Mouse (Mus musculus) right cerebral cortex, adult 18-20 months (tissue): ENCODE measurements around the gene Fam229b.

Experiments
- DNase-seq: peaks from one replicate; pipeline ENCODE4 v3.0.0; 2022; ENCODE audit warnings: mixed read lengths

Fam229b gene

DNA sequence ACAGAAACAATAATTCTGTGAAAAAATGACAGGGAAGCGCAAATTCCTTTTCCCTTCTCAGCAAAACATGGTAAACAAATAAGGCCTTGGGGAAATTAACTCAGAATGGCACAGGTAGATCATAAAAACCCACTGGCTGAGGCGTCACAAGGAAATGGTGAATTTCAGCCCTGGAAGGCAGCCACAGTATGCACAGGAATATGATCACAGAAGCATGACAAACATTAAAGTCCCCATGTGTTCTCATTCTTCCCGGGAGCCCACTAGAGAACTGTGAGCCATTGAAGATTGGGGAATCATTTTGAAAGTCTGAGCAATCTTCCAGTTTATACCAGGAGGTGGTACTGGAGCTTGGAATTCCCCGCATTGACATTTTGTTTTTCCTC lies 24.2 kb downstream of the Fam229b start:
- DNase-seq = no peak

DNA sequence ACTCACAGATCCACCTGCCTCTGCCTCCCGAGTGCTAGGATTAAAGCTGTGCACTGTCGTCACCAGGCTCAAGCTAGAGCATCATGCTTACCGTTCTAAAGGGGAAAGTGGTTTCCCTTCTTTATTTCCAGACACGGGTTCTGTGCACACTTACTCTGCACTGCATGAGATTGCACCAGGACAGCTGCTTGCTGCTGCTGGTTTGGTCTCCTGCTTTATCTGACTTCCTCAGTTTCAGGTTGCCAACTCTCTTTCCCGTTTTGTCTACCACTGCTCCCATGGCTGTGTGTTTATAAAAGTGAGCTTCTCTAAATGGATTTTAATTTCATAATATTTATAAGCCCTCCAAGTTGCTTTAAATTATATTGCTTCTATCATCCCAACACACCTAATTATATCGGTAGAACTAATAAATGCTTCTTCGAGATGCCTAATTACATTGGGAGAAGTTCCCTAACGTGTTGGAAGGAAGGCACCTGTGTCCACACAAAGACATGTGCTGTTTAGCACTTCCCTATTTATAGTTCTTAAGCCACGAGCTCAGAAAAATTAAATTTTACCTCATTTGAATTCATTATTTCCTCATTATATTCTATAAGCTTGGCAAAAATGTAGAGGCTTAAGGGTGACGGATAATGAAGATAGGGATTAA lies 24.8 kb downstream of the Fam229b start:
- DNase-seq = no peak

DNA sequence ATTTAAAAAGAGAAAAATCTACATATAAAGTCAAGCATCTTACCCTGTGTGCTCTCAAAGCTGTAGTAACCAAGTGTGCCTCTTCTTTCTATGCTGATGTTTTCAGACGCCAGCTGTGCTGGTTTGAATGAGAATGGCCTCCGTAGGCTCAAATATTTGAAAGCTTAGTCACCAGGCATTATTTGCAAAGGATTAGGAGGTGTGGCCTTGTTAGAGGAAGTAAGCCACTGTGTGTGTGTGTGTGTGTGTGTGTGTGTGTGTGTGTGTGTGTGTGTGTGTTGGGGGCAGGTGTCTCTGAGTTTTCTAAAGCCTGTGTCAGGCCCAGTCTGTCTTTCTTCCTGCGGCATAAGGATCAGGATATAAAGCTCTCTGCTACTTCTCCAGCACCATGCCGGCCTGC lies 26.8 kb downstream of the Fam229b start:
- no peak for DNase-seq

DNA sequence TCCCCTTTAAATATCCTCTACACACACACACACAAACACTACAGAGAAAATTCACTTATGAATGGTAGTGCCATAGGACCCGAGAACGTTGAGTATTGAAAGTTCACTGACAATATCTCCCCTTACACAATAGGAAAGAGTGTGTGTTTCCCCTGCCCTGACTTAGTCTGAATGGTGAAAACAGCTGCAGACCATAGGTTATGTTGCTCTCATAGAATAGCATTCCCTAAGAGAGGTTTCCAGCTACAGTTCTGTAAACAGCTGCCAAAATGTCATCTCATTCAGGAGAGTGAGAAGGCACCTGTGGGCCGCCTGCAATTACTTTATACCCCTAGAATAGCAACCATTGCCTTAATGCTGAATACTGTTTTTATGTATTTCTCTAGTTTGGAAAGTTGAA lies 27.3 kb downstream of the Fam229b start:
- DNase-seq = no peak

DNA sequence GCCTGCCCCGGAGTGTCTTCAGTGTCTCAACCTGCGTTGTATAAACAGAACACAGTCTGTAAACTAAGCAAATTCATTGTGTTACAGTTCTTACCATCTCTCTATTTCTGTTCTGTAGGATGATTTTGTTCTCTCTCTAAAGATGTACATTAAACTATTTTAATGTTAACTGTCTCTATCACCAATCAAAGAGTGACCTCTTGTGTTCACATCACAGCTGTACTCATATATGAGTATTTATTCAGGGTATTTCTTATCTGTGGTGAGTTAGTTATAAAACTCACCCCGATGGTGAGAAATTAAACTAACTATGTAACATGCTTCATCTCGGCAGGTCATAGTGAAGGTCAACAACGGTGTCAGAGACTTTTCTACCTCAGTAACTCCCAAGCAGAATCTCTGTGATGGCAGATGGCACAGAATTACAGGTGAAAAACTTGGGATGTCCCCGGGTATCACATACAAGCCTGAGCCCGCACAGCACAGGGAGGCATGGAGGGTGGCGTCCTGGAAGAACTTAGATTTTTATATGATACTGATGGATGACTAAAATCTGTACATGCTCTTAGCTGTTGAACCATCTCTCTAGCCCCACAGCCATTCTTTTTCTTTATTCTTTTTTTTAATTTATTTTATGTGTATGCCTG lies 28.8 kb downstream of the Fam229b start:
- DNase-seq = no peak

DNA sequence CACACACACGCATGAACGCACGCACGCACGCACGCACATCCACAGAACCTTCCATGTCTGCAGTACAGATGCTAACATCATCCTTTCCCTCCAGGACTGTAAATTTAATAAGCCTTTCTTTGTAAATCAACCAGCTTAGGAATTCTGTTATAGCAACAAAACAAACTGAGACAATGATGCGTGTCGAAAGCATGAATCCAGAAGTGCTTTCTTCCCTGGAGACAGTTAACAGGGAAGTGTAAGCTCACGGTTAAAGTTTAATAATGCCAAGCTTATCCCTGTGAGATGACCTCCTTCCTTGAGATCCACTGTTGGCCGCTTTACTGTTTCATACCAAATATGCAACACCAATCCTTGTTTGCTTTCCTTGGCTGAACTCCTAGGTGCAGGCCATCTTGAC lies 35.0 kb downstream of the Fam229b start:
- no peak for DNase-seq

DNA sequence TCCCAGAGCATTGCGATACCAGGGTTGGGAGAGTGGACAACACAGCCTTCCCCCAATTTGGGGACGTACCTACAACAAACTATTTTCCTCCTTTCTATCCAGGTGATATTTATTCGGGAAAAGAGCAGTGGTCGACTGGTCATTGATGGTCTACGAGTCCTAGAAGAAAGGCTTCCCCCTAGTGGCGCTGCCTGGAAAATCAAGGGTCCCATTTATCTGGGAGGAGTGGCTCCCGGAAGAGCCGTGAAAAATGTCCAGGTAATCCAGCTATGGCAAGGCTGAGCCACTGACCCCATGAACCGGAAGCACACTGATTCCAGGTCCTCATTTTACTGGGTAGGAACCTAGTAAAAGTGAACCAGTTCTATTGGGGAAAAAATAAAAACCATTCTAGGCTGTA lies 36.7 kb downstream of the Fam229b start:
- peak; percentile 12 for DNase-seq

DNA sequence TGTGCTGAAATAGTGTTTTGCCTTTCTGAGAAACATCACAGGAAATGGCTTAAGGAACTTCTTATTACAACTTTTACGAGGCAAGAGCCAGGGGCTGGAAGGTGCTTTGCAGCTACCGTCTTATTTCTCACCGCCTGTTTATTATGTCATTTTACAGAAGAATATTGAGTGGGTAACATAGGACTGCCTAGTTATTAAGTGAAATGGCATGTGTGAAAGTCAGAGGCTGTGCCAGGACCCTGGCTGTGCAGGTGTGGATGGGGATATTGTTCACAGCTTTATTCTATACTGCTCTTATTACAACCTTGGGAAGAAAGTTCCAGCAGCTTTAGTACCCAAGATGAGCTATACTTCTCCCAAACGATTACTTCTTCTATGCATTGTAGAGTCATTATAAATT lies 61.7 kb downstream of the Fam229b start:
- DNase-seq = no peak
